Mouse (Mus musculus) kidney, postnatal 36 days (tissue): ENCODE measurements around the gene Tnr.

Experiments
- DNase-seq, 2 experiments: peaks; one replicate each; pipeline ENCODE4 v3.0.0; 2021 to 2022; ENCODE audit warnings: mixed read lengths in 2 of 2

Gene Tnr

GRCm38 (mm10) chr1:159723733-159724132 lies 200.2 kb downstream of the Tnr start:
- no peak for DNase-seq

- DNase-seq, result no peak
These were observed 205.7 kb downstream of the Tnr start for GRCm38 (mm10) chr1:159729270-159729669.

- no peak for DNase-seq
These were observed 207.3 kb downstream of the Tnr start for GRCm38 (mm10) chr1:159730826-159731225.

GRCm38 (mm10) chr1:159735099-159735498 lies 211.5 kb downstream of the Tnr start:
- DNase-seq, result no peak

- DNase-seq, result no peak
These were observed 215.9 kb downstream of the Tnr start for GRCm38 (mm10) chr1:159739478-159739877.

GRCm38 (mm10) chr1:159741237-159742002 lies 217.9 kb downstream of the Tnr start:
- DNase-seq, result no peak

GRCm38 (mm10) chr1:159742003-159742274 lies 218.4 kb downstream of the Tnr start:
- DNase-seq, result no peak

GRCm38 (mm10) chr1:159743744-159744253 lies 220.2 kb downstream of the Tnr start:
- peak in 1 of 2 experiments; percentile 4 for DNase-seq

GRCm38 (mm10) chr1:159745311-159745710 lies 221.7 kb downstream of the Tnr start:
- DNase-seq, result no peak

- peak in 1 of 2 experiments; percentile 5 for DNase-seq
These were observed 224.4 kb downstream of the Tnr start for GRCm38 (mm10) chr1:159747969-159748368.

GRCm38 (mm10) chr1:159750411-159750810 lies 226.8 kb downstream of the Tnr start:
- DNase-seq, result no peak

- DNase-seq, result no peak
These were observed 227.3 kb downstream of the Tnr start for GRCm38 (mm10) chr1:159750876-159751275.

- no peak for DNase-seq
These were observed 237.4 kb downstream of the Tnr start for GRCm38 (mm10) chr1:159760970-159761369.

GRCm38 (mm10) chr1:159763901-159764300 lies 240.3 kb downstream of the Tnr start:
- DNase-seq, result no peak

GRCm38 (mm10) chr1:159764897-159765296 lies 241.3 kb downstream of the Tnr start:
- DNase-seq, result no peak

GRCm38 (mm10) chr1:159769948-159770347 lies 246.4 kb downstream of the Tnr start:
- no peak for DNase-seq

- DNase-seq, result no peak
These were observed 250.1 kb downstream of the Tnr start for GRCm38 (mm10) chr1:159773671-159774070.

- no peak for DNase-seq
These were observed 251.6 kb downstream of the Tnr start for GRCm38 (mm10) chr1:159775168-159775567.

GRCm38 (mm10) chr1:159777107-159777506 lies 253.5 kb downstream of the Tnr start:
- no peak for DNase-seq

- DNase-seq, result no peak
These were observed 255.9 kb downstream of the Tnr start for GRCm38 (mm10) chr1:159779424-159779823.

- DNase-seq, result peak; percentile 22 to 66
These were observed 260.3 kb downstream of the Tnr start for GRCm38 (mm10) chr1:159783842-159784241.

GRCm38 (mm10) chr1:159788312-159788711 lies 264.7 kb downstream of the Tnr start:
- no peak for DNase-seq

GRCm38 (mm10) chr1:159792546-159792945 lies 269.0 kb downstream of the Tnr start:
- no peak for DNase-seq

- no peak for DNase-seq
These were observed 272.5 kb downstream of the Tnr start for GRCm38 (mm10) chr1:159796021-159796420.

GRCm38 (mm10) chr1:159800366-159800765 lies 276.8 kb downstream of the Tnr start:
- DNase-seq, result no peak
